Mouse (Mus musculus) ES-E14 (cell line): Measurements from ENCODE around the gene Cxcl12.

Experiments used
- CHD2 ChIP-seq: IDR thresholded peaks from 2 replicates; pipeline ENCODE4 v1.6.1; 2014; ENCODE audit warnings: mild to moderate bottlenecking, low read depth, low read length, inconsistent platforms
- HCFC1 ChIP-seq: IDR thresholded peaks from 2 replicates; pipeline ENCODE4 v1.6.1; 2012; ENCODE audit warnings: low read length, inconsistent platforms, borderline replicate concordance; ENCODE audit not compliant: insufficient read depth
- MAFK ChIP-seq: IDR thresholded peaks from 2 replicates; pipeline ENCODE4 v1.6.1; 2014; ENCODE audit warnings: mild to moderate bottlenecking, low read depth, low read length, inconsistent platforms; ENCODE audit not compliant: insufficient read depth
- ZC3H11A ChIP-seq: IDR thresholded peaks from 2 replicates; pipeline ENCODE4 v1.6.1; 2012; ENCODE audit warnings: low read depth, mild to moderate bottlenecking, inconsistent platforms, low read length, borderline replicate concordance

GRCm38 (mm10) chr6:117169910-117170747 is 1.8 kb downstream of the Cxcl12 start:
- TF ChIP-seq ZC3H11A (no peak), CHD2 (no peak), HCFC1 (no peak), MAFK (no peak)
